Mouse (Mus musculus) common myeloid progenitor, adult 5-6 weeks (primary cell): Measurements from ENCODE around the gene Mgst3. TPM values are rescaled to one million over a fixed set of nuclear protein-coding genes. Genes with fewer than 3 reads are reported as not detected.

Experiments
- ATAC-seq: replicated peaks from 2 replicates; pipeline ENCODE4 v1.8.0; 2016; ENCODE audit warnings: low read depth, mild to moderate bottlenecking, moderate TSS enrichment, inconsistent platforms; ENCODE audit not compliant: poor library complexity, severe bottlenecking
- total RNA-seq: library from RNA; stranded (forward); fragments of 200-1000, 187-1606 nt; gene quantifications from 2 replicates; pipeline ENCODE4 v1.2.3, GENCODE M21; 2017

Gene Mgst3
- total RNA-seq, 1 experiment from 2014 or later, result 10.4 TPM

DNA sequence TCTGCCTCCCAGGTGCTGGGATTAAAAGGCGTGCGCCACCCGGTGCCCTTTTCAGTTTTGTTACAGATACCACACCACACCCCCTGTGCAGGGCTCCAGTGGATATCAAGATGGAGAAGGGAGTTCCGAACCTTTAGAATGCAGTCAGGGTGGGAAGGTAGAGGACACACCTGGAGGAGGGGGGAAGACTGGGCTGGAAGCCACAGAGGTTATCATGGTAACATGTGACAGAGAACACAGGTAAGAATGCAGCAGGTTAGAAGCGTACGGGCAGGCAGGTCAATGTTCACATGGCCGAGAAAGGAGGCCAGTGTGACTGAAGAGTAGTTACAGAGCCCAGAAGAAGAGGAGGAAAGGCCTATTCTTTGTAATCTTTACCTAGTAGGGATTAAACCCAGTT is 4.1 kb downstream of the Mgst3 start:
- ATAC-seq, result no peak

GRCm38 (mm10) chr1:167388571-167388970 is 5.1 kb downstream of the Mgst3 start:
- no peak for ATAC-seq

- no peak for ATAC-seq
Observed at GRCm38 (mm10) chr1:167387796-167388195, 5.8 kb downstream of the Mgst3 start.

DNA sequence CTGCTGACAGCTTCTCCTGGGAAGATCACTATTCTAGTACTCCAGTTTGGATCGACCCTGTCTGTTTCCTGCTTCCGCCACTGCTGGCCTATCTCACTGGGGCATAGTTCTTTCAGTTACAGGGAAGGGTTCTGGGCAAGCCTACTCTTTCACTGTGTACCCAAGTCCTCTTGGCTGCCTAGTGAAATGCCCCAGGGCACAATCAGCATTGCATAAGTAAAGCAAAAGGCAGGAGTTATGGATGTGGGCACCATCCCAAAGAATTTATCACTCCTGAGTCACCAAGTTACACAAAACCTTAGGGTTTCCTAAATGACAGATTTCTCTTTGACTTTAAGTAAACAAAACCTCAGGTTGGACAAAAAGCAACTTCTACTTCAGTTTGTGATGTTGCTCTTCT is 6.3 kb downstream of the Mgst3 start:
- no peak for ATAC-seq

- no peak for ATAC-seq
Observed at GRCm38 (mm10) chr1:167386466-167386865, 7.2 kb downstream of the Mgst3 start.

GRCm38 (mm10) chr1:167385636-167386035 is 8.0 kb downstream of the Mgst3 start:
- ATAC-seq, result no peak

DNA sequence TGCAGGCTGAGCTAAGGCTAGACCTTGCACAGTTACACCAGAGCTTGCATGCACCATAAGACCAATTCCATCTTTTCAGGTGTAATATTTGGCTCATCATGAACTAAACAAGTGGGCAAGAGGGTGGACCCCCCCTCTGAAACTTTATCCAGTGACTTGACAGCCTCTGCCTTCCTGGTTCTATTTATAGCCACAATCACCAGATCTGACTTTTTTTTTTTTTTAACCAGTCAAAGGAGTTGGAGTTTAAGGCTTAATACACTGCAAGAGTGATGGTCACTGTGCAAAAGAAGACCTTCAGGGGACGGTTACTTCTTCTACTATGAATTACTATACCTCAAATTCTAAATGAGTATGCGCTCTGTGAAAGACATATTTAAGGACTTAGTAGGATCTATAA is 8.4 kb downstream of the Mgst3 start:
- ATAC-seq, result no peak

- peak; percentile 84 for ATAC-seq
Observed at GRCm38 (mm10) chr1:167384156-167384555, 9.5 kb downstream of the Mgst3 start.

DNA sequence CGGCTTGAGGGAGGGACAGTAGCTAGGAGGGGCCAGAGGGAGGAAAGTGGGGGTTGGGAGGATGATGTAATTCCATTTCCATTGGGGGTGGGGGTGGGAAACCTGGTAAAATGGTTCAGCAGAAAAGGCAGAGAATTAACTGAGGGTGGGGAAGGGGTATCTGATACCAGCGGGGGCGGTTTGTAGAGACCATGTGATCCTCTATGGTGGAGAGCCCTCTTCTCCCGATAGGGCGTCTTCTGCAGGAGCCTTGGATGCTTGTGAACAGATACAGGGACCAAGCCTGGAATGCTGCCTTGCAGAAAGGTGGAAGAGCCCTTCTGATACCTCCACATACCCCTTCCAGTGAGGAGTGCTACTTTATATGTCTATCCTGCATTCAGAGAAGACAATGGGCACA is 10.5 kb downstream of the Mgst3 start:
- no peak for ATAC-seq

DNA sequence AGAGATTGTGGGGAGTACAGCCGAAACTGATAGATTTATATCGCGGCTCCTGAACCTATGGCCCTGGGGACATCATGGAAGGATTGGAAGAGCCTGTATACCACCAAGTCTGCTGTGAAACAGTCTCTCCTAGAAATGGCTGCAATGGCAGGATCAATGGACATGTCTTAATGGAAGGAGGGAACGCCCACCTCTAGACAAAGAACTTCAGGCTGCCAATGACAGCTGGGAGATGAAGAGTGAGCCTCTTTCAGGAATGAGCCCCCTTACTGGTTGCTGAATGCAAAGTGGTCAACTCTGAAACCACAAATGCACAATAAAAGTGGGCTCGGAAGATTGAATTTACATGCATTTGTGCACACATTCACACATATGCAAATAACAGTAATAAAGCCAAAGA is 10.9 kb downstream of the Mgst3 start:
- no peak for ATAC-seq

- ATAC-seq, result no peak
Observed at GRCm38 (mm10) chr1:167382316-167382715, 11.3 kb downstream of the Mgst3 start.

DNA sequence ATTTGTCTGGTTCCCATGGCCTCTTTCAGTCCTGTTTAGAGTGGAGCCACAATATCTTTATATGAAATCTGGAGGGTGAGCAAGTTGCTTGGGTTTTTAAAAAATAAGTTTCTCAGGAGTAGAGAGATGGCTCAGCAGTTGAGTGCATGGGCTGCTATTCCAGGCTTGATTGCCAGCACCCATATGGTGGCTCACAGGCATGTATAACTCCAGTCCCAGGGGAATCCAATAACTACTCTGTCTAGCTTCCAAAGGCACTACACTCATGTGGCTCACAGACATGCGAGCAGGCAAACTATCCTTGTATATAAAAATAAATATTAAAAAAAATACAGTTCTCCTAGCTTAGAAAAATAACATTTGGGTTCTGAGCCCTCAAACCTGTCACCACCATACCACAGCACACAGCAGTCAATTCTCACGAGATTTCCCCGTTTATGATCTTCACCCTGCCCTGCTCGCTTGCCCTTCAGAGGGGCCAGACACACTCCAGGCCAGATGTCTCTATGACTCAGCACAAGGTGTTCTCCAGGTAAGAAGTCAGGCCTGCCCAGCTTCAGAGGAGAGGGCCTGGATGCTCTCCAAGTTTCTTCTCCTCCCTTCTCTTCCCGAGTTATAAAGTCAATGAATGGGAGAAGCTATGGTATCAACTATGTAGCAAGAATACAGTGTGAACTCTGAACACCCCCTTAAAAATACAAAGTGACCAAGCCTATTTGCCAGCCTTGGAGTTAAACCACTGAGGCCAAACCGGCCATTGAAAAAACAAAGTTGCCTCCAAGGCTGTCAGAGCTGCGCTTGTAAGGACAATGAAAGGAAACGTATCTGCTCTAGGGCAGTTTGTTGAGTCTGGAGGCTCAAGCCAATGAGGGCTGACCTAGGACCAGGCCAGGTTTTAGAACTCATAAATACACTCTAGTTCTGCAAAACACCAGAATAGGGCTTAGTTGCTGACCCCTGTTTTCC is 12.3 kb downstream of the Mgst3 start:
- no peak for ATAC-seq

DNA sequence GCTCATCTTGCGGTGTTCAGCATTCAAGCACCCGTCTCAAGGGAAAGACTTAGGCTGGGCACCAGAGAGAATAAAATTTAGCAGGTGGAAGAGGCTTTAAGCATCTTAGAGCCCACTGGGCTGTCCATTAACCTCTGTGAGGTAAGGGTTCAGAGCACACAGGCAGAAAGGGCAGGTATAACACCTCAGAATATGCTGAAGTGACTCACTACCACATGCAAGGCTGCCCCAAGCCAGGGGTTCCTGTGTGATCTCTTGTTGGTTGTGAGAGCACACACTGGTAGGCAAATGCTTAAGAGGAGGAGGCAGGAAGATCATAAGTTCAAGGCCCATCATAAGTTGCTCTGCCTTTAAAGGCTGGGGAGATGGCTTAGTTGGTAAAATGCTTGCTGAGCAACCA is 13.4 kb downstream of the Mgst3 start:
- no peak for ATAC-seq

- ATAC-seq, result no peak
Observed at GRCm38 (mm10) chr1:167379751-167380150, 13.9 kb downstream of the Mgst3 start.

DNA sequence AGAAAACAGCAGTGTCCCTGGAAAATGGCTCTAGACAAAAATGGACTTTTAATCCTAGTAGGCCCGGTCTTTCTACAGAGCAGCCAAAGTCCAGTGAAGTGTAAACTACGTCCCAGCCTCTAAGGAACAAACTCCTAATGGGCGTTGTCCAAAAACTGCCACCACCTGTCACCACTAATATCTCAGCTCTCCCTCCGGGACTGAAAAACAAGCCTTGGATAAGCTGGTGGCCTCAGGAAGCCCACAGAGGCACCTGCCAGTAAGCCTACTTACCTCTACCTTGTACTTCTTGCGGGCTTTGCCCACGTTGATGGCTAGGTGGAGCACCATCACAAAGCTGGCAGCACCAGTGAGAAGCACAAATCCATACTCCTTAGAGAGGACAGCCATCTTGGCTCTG is 15.6 kb downstream of the Mgst3 start:
- no peak for ATAC-seq

DNA sequence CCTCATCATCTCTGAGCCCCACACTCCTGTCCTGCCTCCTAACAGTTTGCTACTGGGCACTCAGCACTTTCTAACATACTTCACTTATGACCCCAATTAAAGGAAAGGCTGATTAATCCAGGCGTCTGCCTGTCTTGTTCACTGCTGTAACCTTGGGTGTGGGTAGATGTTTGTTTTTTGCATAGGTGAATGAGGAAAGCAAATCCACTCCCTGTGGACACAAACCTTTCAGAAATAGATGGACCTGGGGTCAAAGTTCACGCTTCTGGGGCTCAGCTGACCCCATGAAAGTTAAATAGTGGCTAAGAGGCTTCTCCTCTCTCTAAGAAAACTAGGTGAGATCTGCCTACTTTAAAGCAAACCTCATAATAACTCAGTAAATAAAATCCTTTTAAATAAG is 18.7 kb downstream of the Mgst3 start:
- no peak for ATAC-seq

GRCm38 (mm10) chr1:167374003-167374784 is 19.4 kb downstream of the Mgst3 start:
- peak; percentile 56 for ATAC-seq

- no peak for ATAC-seq
Observed at GRCm38 (mm10) chr1:167372739-167373138, 20.9 kb downstream of the Mgst3 start.

DNA sequence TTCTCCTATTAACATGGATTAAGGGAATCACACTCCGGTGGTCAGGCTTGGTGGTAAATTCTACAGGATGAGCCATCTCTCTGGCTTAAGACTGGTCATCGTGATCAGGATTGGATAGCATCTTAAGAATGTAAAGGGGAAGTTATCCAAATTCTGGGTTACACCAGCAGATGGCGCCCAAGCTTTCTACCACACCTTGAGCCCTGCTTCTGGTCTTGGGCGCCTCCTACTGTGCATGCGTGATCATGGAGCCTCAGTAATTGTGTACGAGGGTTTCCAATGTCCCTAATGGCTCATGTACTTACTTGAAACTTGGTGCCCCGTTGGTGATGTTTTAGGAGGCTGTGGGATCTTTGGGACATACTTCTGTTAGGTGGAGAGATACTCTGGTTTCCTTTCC is 23.7 kb downstream of the Mgst3 start:
- peak; percentile 90 for ATAC-seq

DNA sequence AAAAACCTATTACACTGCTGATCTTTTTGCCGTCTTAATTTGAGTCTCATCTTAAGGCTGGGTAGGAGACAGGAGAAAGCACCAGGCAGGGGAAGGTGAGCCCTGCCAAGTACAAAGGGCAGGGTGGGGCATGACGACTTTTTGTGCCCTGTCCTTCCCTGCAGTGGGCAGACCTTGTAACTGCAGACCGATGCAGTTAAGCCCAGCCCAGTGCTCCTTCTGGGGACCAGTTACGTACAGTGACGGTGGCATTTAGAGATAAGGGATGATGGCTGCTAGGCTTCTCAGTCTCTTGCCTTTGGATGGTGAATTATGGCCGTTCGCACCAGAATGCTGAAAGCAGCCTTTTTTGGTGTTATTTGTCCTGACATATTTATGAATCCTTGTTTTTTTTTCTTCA is 25.1 kb downstream of the Mgst3 start:
- ATAC-seq, result peak; percentile 63; the same call in 1 of the 2 replicates

DNA sequence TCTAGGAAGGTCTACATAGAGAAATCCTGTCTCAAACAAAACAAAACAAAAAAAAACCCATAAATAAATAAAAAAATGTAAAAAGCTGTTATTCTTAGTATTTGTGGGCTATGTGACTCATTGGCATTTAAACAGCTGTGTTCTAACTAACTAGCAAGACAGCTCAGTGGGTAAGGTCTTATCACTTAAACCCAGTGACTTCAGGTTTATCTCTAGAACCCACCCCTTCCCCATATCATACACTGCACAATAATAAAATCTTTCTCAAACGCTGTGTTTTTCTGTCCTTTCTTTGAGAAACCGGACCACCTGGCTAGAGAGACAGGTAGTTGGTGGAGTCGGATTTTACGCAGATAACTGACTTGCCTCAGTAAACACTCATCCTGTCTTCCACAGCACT is 25.6 kb downstream of the Mgst3 start:
- no peak for ATAC-seq
